Mouse (Mus musculus) liver, embryonic 15.5 days (tissue): ENCODE results near the gene Ifna15. TPM values are rescaled to one million over a fixed set of nuclear protein-coding genes. Genes with fewer than 3 reads are reported as not detected.

Source experiments
- ATAC-seq: fragments of 200-750 bp; cut with Nextera tagmentation; 2 replicates; pipeline ENCODE4 v1.8.0; 2017; ENCODE audit warnings: moderate number of reproducible peaks, mild to moderate bottlenecking, moderate library complexity; ENCODE audit not compliant: insufficient read depth
- H3K27ac ChIP-seq: fragments of 300-500 bp; sonication (generic); replicated peaks from 2 replicates; pipeline ENCODE4 v1.5.1; 2015; ENCODE audit warnings: mild to moderate bottlenecking, inconsistent platforms
- H3K27me3 ChIP-seq: fragments of 300-500 bp; sonication (generic); 2 replicates; pipeline ENCODE4 v1.6.1; 2015; ENCODE audit warnings: mild to moderate bottlenecking, inconsistent platforms
- H3K36me3 ChIP-seq: fragments of 300-500 bp; sonication (generic); replicated peaks from 2 replicates; pipeline ENCODE4 v1.6.1; 2015; ENCODE audit warnings: moderate library complexity, mild to moderate bottlenecking, inconsistent platforms
- H3K4me1 ChIP-seq: fragments of 300-500 bp; sonication (generic); replicated peaks from 2 replicates; pipeline ENCODE4 v1.6.1; 2015; ENCODE audit warnings: inconsistent platforms
- H3K4me2 ChIP-seq: fragments of 300-500 bp; sonication (generic); 2 replicates; pipeline ENCODE4 v1.6.1; 2015; ENCODE audit warnings: moderate library complexity, mild to moderate bottlenecking, inconsistent platforms
- H3K4me3 ChIP-seq: fragments of 300-500 bp; sonication (generic); replicated peaks from 2 replicates; pipeline ENCODE4 v1.5.1; 2015; ENCODE audit warnings: mild to moderate bottlenecking, inconsistent platforms
- H3K9ac ChIP-seq: fragments of 300-500 bp; sonication (generic); 2 replicates; pipeline ENCODE4 v1.6.1; 2015; ENCODE audit warnings: moderate library complexity, mild to moderate bottlenecking, inconsistent platforms
- H3K9me3 ChIP-seq: fragments of 300-500 bp; sonication (generic); replicated peaks from 2 replicates; pipeline ENCODE4 v1.6.1; 2016; ENCODE audit warnings: inconsistent platforms
- WGBS: fragments of 180-500 bp; shearing (Covaris S2); methylation state at CpG from one replicate; pipeline ENCODE4 v1.1.7; 2015; ENCODE audit warnings: mixed read lengths; ENCODE audit not compliant: insufficient replicate concordance; 5-methylcytosine and 5-hydroxymethylcytosine counted together
- polyA plus RNA-seq: library from polyadenylated mRNA; unstranded; fragments of >200 nt; fragmentation: Nextera tagmentation; extraction: Ambion mirVana; gene quantifications from 2 replicates; pipeline ENCODE4 v1.2.1, GENCODE M21; 2015

Ifna15 gene
- polyA plus RNA-seq, 1 experiment from 2014 or later: not detected

- Histone ChIP-seq H3K9ac (no peak overlapping the region), H3K4me3 (no peak overlapping the region), H3K27ac (0 out of 2 replicates have a peak overlapping the region, but pooled peaks have one; percentile 77), H3K27me3 (no peaks in the 10 kb centered on the region), H3K4me2 (no peak overlapping the region), H3K9me3 (no peaks in the 10 kb centered on the region), H3K36me3 (no peaks in the 10 kb centered on the region), H3K4me1 (peaks cover 33% of the 10 kb centered on the region)
- no peak for ATAC-seq
- 75% methylated on average over 1 of the region's 1 CpGs for WGBS
These were observed 23.1 kb downstream of the Ifna15 start for GRCm38 (mm10) chr4:88534903-88535302.

GRCm38 (mm10) chr4:88533499-88533898 lies 24.5 kb downstream of the Ifna15 start:
- no peak overlapping the region for H3K27ac ChIP-seq

GRCm38 (mm10) chr4:88530892-88531291 lies 27.2 kb downstream of the Ifna15 start:
- H3K9ac ChIP-seq: no peak overlapping the region
- H3K4me2 ChIP-seq: no peak overlapping the region
- no peaks in the 10 kb centered on the region for H3K36me3 ChIP-seq
- WGBS: 65% methylated on average over 2 of the region's 2 CpGs
- H3K4me1 ChIP-seq: peaks cover 12% of the 10 kb centered on the region
- H3K4me3 ChIP-seq: no peak overlapping the region
- no peak overlapping the region for H3K27ac ChIP-seq
- H3K9me3 ChIP-seq: no peaks in the 10 kb centered on the region
- no peaks in the 10 kb centered on the region for H3K27me3 ChIP-seq
- no peak for ATAC-seq

More at GRCm38 (mm10) chr4:88533499-88533898, 24.5 kb downstream of the Ifna15 start:
- H3K9me3 ChIP-seq: no peaks in the 10 kb centered on the region
- no peak overlapping the region for H3K9ac ChIP-seq
- no peaks in the 10 kb centered on the region for H3K36me3 ChIP-seq
- peaks cover 33% of the 10 kb centered on the region for H3K4me1 ChIP-seq
- no peak overlapping the region for H3K4me3 ChIP-seq
- no peak overlapping the region for H3K4me2 ChIP-seq
- no peaks in the 10 kb centered on the region for H3K27me3 ChIP-seq
- ATAC-seq: no peak
- WGBS: 68% methylated on average over 2 of the region's 2 CpGs

DNA sequence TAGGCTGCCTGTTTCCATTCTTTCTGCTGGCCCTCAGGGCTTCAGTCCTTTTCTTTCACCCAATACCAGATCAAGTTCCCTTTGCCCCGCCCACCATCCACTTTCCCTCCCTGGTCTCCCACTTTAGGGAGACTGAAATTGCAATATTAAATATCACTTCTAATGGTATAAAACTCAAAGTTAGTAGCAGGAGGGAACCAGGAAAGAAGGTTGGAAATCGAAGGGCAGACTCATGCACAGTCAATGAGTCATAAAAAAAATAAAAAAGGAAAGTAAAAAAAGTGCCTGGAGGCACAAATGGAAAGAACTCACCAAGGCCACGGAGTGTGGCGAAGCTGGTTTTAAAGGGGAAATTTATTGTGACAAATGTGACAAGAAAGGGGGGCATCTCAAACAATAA lies 27.8 kb downstream of the Ifna15 start:
- Histone ChIP-seq H3K27ac (no peak overlapping the region), H3K4me2 (no peak overlapping the region), H3K9me3 (no peaks in the 10 kb centered on the region), H3K4me1 (peaks cover 9% of the 10 kb centered on the region), H3K36me3 (no peaks in the 10 kb centered on the region), H3K9ac (no peak overlapping the region), H3K27me3 (no peaks in the 10 kb centered on the region), H3K4me3 (no peak overlapping the region)
- 57% methylated on average over 4 of the region's 4 CpGs for WGBS
- ATAC-seq: no peak

GRCm38 (mm10) chr4:88526379-88527049 lies 31.5 kb downstream of the Ifna15 start:
- no peak overlapping the region for H3K9ac ChIP-seq
- H3K4me1 ChIP-seq: peaks cover 7% of the 10 kb centered on the region; the same call in 1 of the 2 replicates
- peak overlapping the region; percentile 10; the same call in 1 of the 2 replicates for H3K27ac ChIP-seq
- H3K36me3 ChIP-seq: no peaks in the 10 kb centered on the region
- peaks cover 4% of the 10 kb centered on the region for H3K27me3 ChIP-seq
- peak; percentile 76 for ATAC-seq
- H3K9me3 ChIP-seq: no peaks in the 10 kb centered on the region
- no peak overlapping the region for H3K4me3 ChIP-seq
- WGBS: 48% methylated on average over 5 of the region's 5 CpGs
- no peak overlapping the region for H3K4me2 ChIP-seq

DNA sequence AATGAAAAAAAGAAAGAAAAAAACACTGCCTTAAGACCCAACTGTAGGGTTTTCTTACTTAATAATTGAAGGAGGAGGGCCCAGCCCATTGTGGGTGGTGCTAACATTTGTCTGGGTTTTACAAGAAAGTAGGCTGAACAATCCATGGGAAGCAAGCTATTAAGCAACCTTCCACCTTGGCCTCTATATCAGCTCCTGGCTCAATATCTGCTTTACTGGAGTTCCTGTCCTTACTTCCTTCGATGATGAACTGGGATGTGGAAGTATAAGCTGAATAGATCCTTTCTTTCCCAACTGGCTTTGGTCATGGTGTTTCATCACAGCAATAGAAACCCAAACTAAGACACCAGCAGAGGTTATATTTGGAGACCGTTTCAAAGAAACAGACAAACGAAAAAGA lies 32.7 kb downstream of the Ifna15 start:
- Histone ChIP-seq H3K27ac (no peak overlapping the region), H3K27me3 (peaks cover 4% of the 10 kb centered on the region), H3K36me3 (no peaks in the 10 kb centered on the region), H3K9ac (no peak overlapping the region), H3K4me1 (peaks cover 7% of the 10 kb centered on the region; the same call in 1 of the 2 replicates), H3K4me3 (no peak overlapping the region), H3K4me2 (no peak overlapping the region), H3K9me3 (no peaks in the 10 kb centered on the region)
- WGBS: 58% methylated on average over 3 of the region's 3 CpGs
- no peak for ATAC-seq

DNA sequence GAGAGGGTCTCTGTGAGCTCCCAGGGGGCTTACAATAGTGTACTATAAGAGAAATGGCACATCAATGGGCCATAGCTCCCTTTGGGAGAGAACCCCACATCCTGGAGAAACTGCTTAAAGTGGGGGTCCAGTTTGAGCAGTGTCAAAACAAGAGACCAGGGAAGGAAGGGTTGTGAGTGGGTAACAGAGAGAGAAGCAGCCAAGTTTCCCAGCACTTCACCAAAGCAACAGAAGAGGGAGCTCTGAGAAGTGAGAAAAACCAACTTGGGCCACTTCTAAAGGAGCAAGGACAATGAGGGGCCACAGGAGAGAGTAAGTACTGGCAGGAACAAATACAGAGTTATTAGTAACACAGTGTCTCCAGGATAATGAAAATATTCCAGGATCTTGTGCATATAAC lies 34.8 kb downstream of the Ifna15 start:
- H3K36me3 ChIP-seq: no peaks in the 10 kb centered on the region
- H3K27ac ChIP-seq: no peak overlapping the region
- no peak for ATAC-seq
- H3K9me3 ChIP-seq: no peaks in the 10 kb centered on the region
- H3K27me3 ChIP-seq: peaks cover 4% of the 10 kb centered on the region
- no peak overlapping the region for H3K4me3 ChIP-seq
- peaks cover 7% of the 10 kb centered on the region; the same call in 1 of the 2 replicates for H3K4me1 ChIP-seq
- H3K4me2 ChIP-seq: no peak overlapping the region
- no peak overlapping the region for H3K9ac ChIP-seq

GRCm38 (mm10) chr4:88522674-88523073 lies 35.4 kb downstream of the Ifna15 start, which contains the start of gene Ifnb1:
Ifnb1 (minus strand) TSS chr4:88522774.
- no peak within 1 kb of the TSS for H3K4me2 ChIP-seq
- no peak within 1 kb of the TSS for H3K9ac ChIP-seq
- H3K9me3 ChIP-seq: no peaks in the 10 kb centered on the region
- H3K27ac ChIP-seq: no peak within 1 kb of the TSS
- peaks cover 7% of the 10 kb centered on the region; the same call in 1 of the 2 replicates for H3K4me1 ChIP-seq
- no peaks in the 10 kb centered on the region for H3K36me3 ChIP-seq
- 70% methylated on average over 4 of the region's 4 CpGs for WGBS
- ATAC-seq: no peak
- H3K27me3 ChIP-seq: peaks cover 4% of the 10 kb centered on the region
- H3K4me3 ChIP-seq: no peak within 1 kb of the TSS

GRCm38 (mm10) chr4:88517957-88518356 lies 40.1 kb downstream of the Ifna15 start:
- no peak for ATAC-seq
- peaks cover 10% of the 10 kb centered on the region for H3K4me1 ChIP-seq
- H3K9ac ChIP-seq: no peak overlapping the region
- no peak overlapping the region for H3K27ac ChIP-seq
- no peaks in the 10 kb centered on the region for H3K9me3 ChIP-seq
- peaks cover 4% of the 10 kb centered on the region for H3K27me3 ChIP-seq
- no peak overlapping the region for H3K4me3 ChIP-seq
- no peaks in the 10 kb centered on the region for H3K36me3 ChIP-seq
- no peak overlapping the region for H3K4me2 ChIP-seq
- WGBS: 66% methylated on average over 2 of the region's 2 CpGs

GRCm38 (mm10) chr4:88515711-88516211 lies 42.3 kb downstream of the Ifna15 start:
- Histone ChIP-seq H3K36me3 (no peaks in the 10 kb centered on the region), H3K9me3 (no peaks in the 10 kb centered on the region), H3K4me1 (peaks cover 10% of the 10 kb centered on the region), H3K4me2 (peak overlapping the region; percentile 33), H3K9ac (no peak overlapping the region), H3K27ac (no peak overlapping the region; the same call in 1 of the 2 replicates), H3K27me3 (no peaks in the 10 kb centered on the region), H3K4me3 (0 out of 2 replicates have a peak overlapping the region, but pooled peaks have one; percentile 8)
- peak; percentile 38 for ATAC-seq
- 8% methylated on average over 3 of the region's 4 CpGs for WGBS

GRCm38 (mm10) chr4:88515250-88515649 lies 42.8 kb downstream of the Ifna15 start:
- H3K27ac ChIP-seq: no peak overlapping the region
- peaks cover 10% of the 10 kb centered on the region for H3K4me1 ChIP-seq
- peak overlapping the region; percentile 33 for H3K4me2 ChIP-seq
- 0 out of 2 replicates have a peak overlapping the region, but pooled peaks have one; percentile 8 for H3K4me3 ChIP-seq
- 32% methylated on average over 2 of the region's 2 CpGs for WGBS
- no peaks in the 10 kb centered on the region for H3K36me3 ChIP-seq
- no peaks in the 10 kb centered on the region for H3K27me3 ChIP-seq
- H3K9ac ChIP-seq: no peak overlapping the region
- ATAC-seq: no peak
- no peaks in the 10 kb centered on the region for H3K9me3 ChIP-seq
